Mouse (Mus musculus): ENCODE measurements around the gene Vash2.

Vash2 gene

GRCm38 (mm10) chr1:190911415-190912123, 67.5 kb downstream of the Vash2 start, which contains the start of gene Rps6kc1:
TSS of gene Rps6kc1 (minus strand) at chr1:190911770.
- no peak for TF ChIP-seq GATA4 (IDR thresholded peaks at IDR 0.05; ENCODE audit: insufficient replicate concordance, low read length)

- TF ChIP-seq GATA4 (IDR thresholded peaks at IDR 0.05; ENCODE audit: insufficient replicate concordance, low read length), result no peak
Measured at GRCm38 (mm10) chr1:190910836-190911235, 68.3 kb downstream of the Vash2 start.

GRCm38 (mm10) chr1:190904714-190905113, 74.4 kb downstream of the Vash2 start:
- no peak for TF ChIP-seq GATA4 (IDR thresholded peaks at IDR 0.05; ENCODE audit: insufficient replicate concordance, low read length)

- no peak for TF ChIP-seq GATA4 (IDR thresholded peaks at IDR 0.05; ENCODE audit: insufficient replicate concordance, low read length)
Measured at GRCm38 (mm10) chr1:190904136-190904535, 75.0 kb downstream of the Vash2 start.

GRCm38 (mm10) chr1:190901082-190901481, 78.0 kb downstream of the Vash2 start:
- no peak for TF ChIP-seq GATA4 (IDR thresholded peaks at IDR 0.05; ENCODE audit: insufficient replicate concordance, low read length)

- no peak for TF ChIP-seq GATA4 (IDR thresholded peaks at IDR 0.05; ENCODE audit: insufficient replicate concordance, low read length)
Measured at GRCm38 (mm10) chr1:190898899-190899575, 80.1 kb downstream of the Vash2 start.

GRCm38 (mm10) chr1:190898186-190898585, 80.9 kb downstream of the Vash2 start:
- no peak for TF ChIP-seq GATA4 (IDR thresholded peaks at IDR 0.05; ENCODE audit: insufficient replicate concordance, low read length)
